Mouse (Mus musculus) hindbrain, embryonic 11.5 days (tissue): ENCODE measurements around the gene Dlgap1. TPM values are rescaled to one million over a fixed set of nuclear protein-coding genes. Genes with fewer than 3 reads are reported as not detected.

Source experiments
- ATAC-seq: fragments of 200-750 bp; cut with Nextera tagmentation; 2 replicates; pipeline ENCODE4 v1.8.0; 2017; ENCODE audit warnings: mild to moderate bottlenecking, moderate TSS enrichment, moderate library complexity; ENCODE audit not compliant: low FRiP score
- DNase-seq: peaks from one replicate; pipeline ENCODE4 v3.0.0-alpha.2; 2015; ENCODE audit warnings: low spot score
- H3K27ac ChIP-seq: fragments of 300-500 bp; sonication (generic); 2 replicates; pipeline ENCODE4 v1.5.1; 2014; ENCODE audit warnings: mild to moderate bottlenecking, low read depth, low read length
- H3K27me3 ChIP-seq: fragments of 300-500 bp; sonication (generic); 2 replicates; pipeline ENCODE4 v1.6.1; 2014; ENCODE audit warnings: mild to moderate bottlenecking, low read length, moderate library complexity, mixed read lengths; ENCODE audit not compliant: control insufficient read depth, insufficient read depth
- H3K36me3 ChIP-seq: fragments of 300-500 bp; sonication (generic); 2 replicates; pipeline ENCODE4 v1.6.1; 2014; ENCODE audit warnings: mild to moderate bottlenecking, low read length, moderate library complexity, mixed read lengths; ENCODE audit not compliant: control insufficient read depth, insufficient read depth
- H3K4me1 ChIP-seq: fragments of 300-500 bp; sonication (generic); replicated peaks from 2 replicates; pipeline ENCODE4 v1.6.1; 2014; ENCODE audit warnings: low read length, mixed read lengths; ENCODE audit not compliant: control insufficient read depth, insufficient read depth
- H3K4me2 ChIP-seq: fragments of 300-500 bp; sonication (generic); replicated peaks from 2 replicates; pipeline ENCODE4 v1.6.1; 2014; ENCODE audit warnings: mild to moderate bottlenecking, low read depth, low read length
- H3K4me3 ChIP-seq: fragments of 300-500 bp; sonication (generic); 2 replicates; pipeline ENCODE4 v1.5.1; 2014; ENCODE audit warnings: low read depth, low read length
- H3K9ac ChIP-seq: fragments of 300-500 bp; sonication (generic); 2 replicates; pipeline ENCODE4 v1.6.1; 2014; ENCODE audit warnings: low read depth, low read length
- H3K9me3 ChIP-seq: fragments of 300-500 bp; sonication (generic); 2 replicates; pipeline ENCODE4 v1.6.1; 2016; ENCODE audit warnings: low read length; ENCODE audit not compliant: control insufficient read depth
- WGBS: fragments of 180-500 bp; shearing (Covaris S2); extraction: QIAGEN DNeasy Blood & Tissue Kit; methylation state at CpG from one replicate; pipeline ENCODE4 v1.1.7; 2014; 5-methylcytosine and 5-hydroxymethylcytosine counted together
- polyA plus RNA-seq: library from polyadenylated mRNA; unstranded; fragments of >200 nt; fragmentation: Nextera tagmentation; extraction: Ambion mirVana; gene quantifications from 2 replicates; pipeline ENCODE4 v1.2.1, GENCODE M21; 2014

Dlgap1 gene
- polyA plus RNA-seq, 1 experiment from 2014 or later: 4.4 TPM

- Histone ChIP-seq H3K27ac (no peak overlapping the region), H3K4me2 (no peak overlapping the region), H3K9ac (no peak overlapping the region), H3K4me1 (no peaks in the 10 kb centered on the region), H3K9me3 (no peaks in the 10 kb centered on the region), H3K27me3 (no peaks in the 10 kb centered on the region), H3K36me3 (no peaks in the 10 kb centered on the region), H3K4me3 (no peak overlapping the region)
- no peak for DNase-seq
- no peak for ATAC-seq
- WGBS: 64% methylated on average over 10 of the region's 10 CpGs
Measured at GRCm38 (mm10) chr17:70713470-70713869, 744.6 kb downstream of the Dlgap1 start.

GRCm38 (mm10) chr17:70719684-70720324, 750.9 kb downstream of the Dlgap1 start:
- no peaks in the 10 kb centered on the region for H3K36me3 ChIP-seq
- H3K9me3 ChIP-seq: no peaks in the 10 kb centered on the region
- no peak overlapping the region for H3K4me3 ChIP-seq
- H3K4me2 ChIP-seq: no peak overlapping the region
- H3K9ac ChIP-seq: no peak overlapping the region
- no peaks in the 10 kb centered on the region for H3K4me1 ChIP-seq
- no peaks in the 10 kb centered on the region for H3K27me3 ChIP-seq
- 88% methylated on average over 11 of the region's 11 CpGs for WGBS
- ATAC-seq (no peak), DNase-seq (no peak)
- no peak overlapping the region for H3K27ac ChIP-seq

DNA sequence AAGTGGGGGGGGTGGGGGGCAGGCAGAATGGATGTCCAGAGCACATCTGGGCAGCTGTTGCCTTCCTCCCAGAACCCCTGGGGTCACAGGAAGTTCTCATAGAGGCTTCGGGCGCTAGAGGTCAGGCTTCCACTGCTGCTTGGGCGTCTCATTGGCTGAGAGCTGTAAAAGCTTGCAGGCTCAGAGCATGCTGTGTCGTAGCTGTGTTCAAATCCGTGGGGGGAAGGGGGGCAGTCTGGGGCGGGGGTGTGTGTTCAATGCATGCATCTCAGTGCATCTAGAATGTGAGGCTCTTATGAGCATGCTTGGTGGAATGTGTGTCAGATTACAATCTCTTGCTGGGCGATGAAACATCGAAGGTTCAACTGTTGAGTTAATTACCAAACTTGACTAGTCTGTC, 751.9 kb downstream of the Dlgap1 start:
- H3K9ac ChIP-seq: no peak overlapping the region
- H3K36me3 ChIP-seq: no peaks in the 10 kb centered on the region
- ATAC-seq (0 out of 2 replicates have a peak, but pooled peaks have one; percentile 51), DNase-seq (peak; percentile 30)
- no peak overlapping the region for H3K4me2 ChIP-seq
- no peaks in the 10 kb centered on the region for H3K9me3 ChIP-seq
- no peaks in the 10 kb centered on the region for H3K4me1 ChIP-seq
- WGBS: 25% methylated on average over 8 of the region's 8 CpGs
- H3K27ac ChIP-seq: no peak overlapping the region
- H3K4me3 ChIP-seq: no peak overlapping the region
- H3K27me3 ChIP-seq: no peaks in the 10 kb centered on the region

GRCm38 (mm10) chr17:70722146-70722545, 753.3 kb downstream of the Dlgap1 start:
- no peaks in the 10 kb centered on the region for H3K27me3 ChIP-seq
- WGBS: 77% methylated on average over 3 of the region's 3 CpGs
- no peak for DNase-seq
- ATAC-seq: no peak
- H3K27ac ChIP-seq: no peak overlapping the region
- H3K9me3 ChIP-seq: no peaks in the 10 kb centered on the region
- H3K4me3 ChIP-seq: no peak overlapping the region
- H3K36me3 ChIP-seq: no peaks in the 10 kb centered on the region
- H3K4me1 ChIP-seq: no peaks in the 10 kb centered on the region
- no peak overlapping the region for H3K4me2 ChIP-seq
- H3K9ac ChIP-seq: no peak overlapping the region

- DNase-seq: no peak
- no peak overlapping the region for H3K4me2 ChIP-seq
- no peaks in the 10 kb centered on the region for H3K4me1 ChIP-seq
- ATAC-seq: no peak
- H3K9me3 ChIP-seq: no peaks in the 10 kb centered on the region
- 89% methylated on average over 5 of the region's 5 CpGs for WGBS
- H3K4me3 ChIP-seq: no peak overlapping the region
- H3K27me3 ChIP-seq: no peaks in the 10 kb centered on the region
- H3K9ac ChIP-seq: no peak overlapping the region
- H3K27ac ChIP-seq: no peak overlapping the region
- no peaks in the 10 kb centered on the region for H3K36me3 ChIP-seq
Measured at GRCm38 (mm10) chr17:70728719-70729281, 759.9 kb downstream of the Dlgap1 start.

- Histone ChIP-seq H3K9me3 (no peaks in the 10 kb centered on the region), H3K4me2 (no peak overlapping the region), H3K9ac (no peak overlapping the region), H3K4me1 (no peaks in the 10 kb centered on the region; the same call in 1 of the 2 replicates), H3K4me3 (no peak overlapping the region), H3K36me3 (no peaks in the 10 kb centered on the region), H3K27me3 (no peaks in the 10 kb centered on the region), H3K27ac (no peak overlapping the region)
- 90% methylated on average over 3 of the region's 3 CpGs for WGBS
- DNase-seq (no peak), ATAC-seq (no peak)
Measured at GRCm38 (mm10) chr17:70734728-70735127, 765.9 kb downstream of the Dlgap1 start.

- no peak for DNase-seq
- Histone ChIP-seq H3K4me1 (no peaks in the 10 kb centered on the region; the same call in 1 of the 2 replicates), H3K27ac (no peak overlapping the region), H3K27me3 (no peaks in the 10 kb centered on the region), H3K9ac (no peak overlapping the region), H3K36me3 (no peaks in the 10 kb centered on the region), H3K4me2 (no peak overlapping the region), H3K9me3 (no peaks in the 10 kb centered on the region), H3K4me3 (no peak overlapping the region)
- no peak for ATAC-seq
- WGBS: 77% methylated on average over 3 of the region's 3 CpGs
Measured at GRCm38 (mm10) chr17:70735396-70735795, 766.5 kb downstream of the Dlgap1 start.

GRCm38 (mm10) chr17:70737424-70737823, 768.6 kb downstream of the Dlgap1 start:
- peak; percentile 67; the same call in 1 of the 2 replicates for ATAC-seq
- Histone ChIP-seq H3K9ac (no peak overlapping the region), H3K36me3 (no peaks in the 10 kb centered on the region), H3K9me3 (no peaks in the 10 kb centered on the region), H3K4me1 (no peaks in the 10 kb centered on the region; the same call in 1 of the 2 replicates), H3K27me3 (no peaks in the 10 kb centered on the region), H3K4me3 (no peak overlapping the region), H3K4me2 (peak overlapping the region; percentile 44; the same call in 1 of the 2 replicates), H3K27ac (0 out of 2 replicates have a peak overlapping the region, but pooled peaks have one; percentile 2)
- 3% methylated on average over 6 of the region's 6 CpGs for WGBS
- DNase-seq: peak; percentile 62
